In the genomic region with DNA sequence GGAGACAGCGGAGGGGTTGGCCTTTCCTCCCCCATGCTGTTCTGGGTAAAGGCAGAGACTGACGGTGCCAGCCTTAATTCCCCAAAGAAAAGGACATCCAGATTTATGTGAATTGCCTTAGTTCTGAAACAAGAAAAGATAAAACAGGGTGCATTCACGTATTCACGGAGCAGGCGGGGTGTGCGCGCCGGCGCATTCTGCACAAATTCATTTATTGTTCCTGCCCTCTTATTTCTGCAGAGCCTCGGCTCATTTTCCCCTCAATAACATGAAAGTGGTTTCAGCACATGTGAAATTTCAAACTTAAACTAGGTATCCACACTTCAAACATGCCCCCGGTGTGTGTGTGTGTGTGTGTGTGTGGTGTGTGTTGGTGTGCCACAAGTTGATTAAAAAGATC, we compare ENCODE assay signal across 17 mouse cellular contexts.
A peak's percentile ranks its signal among the peaks of the same experiment; 100 is the strongest.
DNase-seq lines count a peak whose midpoint lies in the region; ATAC-seq and TF ChIP-seq lines count a peak whose summit lies in the region.
"Had no signal": no experiment of that assay in that cellular context is flagged by ENCODE, and none has a peak within 500 bp of the region (broad histone marks: within the 10 kb centered on the region; RNA-seq: fewer than 3 reads in every experiment).

No protein-coding gene starts in this region.

- TF ChIP-seq POLR2A in lung, adult 2 months (IDR thresholded peaks at IDR 0.05; ENCODE audit: borderline replicate concordance, extremely low read depth, low read depth, low read length) = no peak

- no peak for TF ChIP-seq CTCF in lung, adult 2 months (IDR thresholded peaks at IDR 0.05; ENCODE audit: insufficient read depth, low read length)

- no peak for ATAC-seq in neural tube, embryonic 11.5 days (ENCODE audit: insufficient read depth, low FRiP score, low TSS enrichment)
- no peak for ATAC-seq in hindbrain, embryonic 15.5 days (ENCODE audit: low FRiP score, low read depth)
- no peak for ATAC-seq in midbrain, embryonic 11.5 days (ENCODE audit: low FRiP score)
- ATAC-seq in neural tube, embryonic 15.5 days (ENCODE audit: low FRiP score) = no peak

- no peak overlapping the region for H3K27ac ChIP-seq in neural tube, embryonic 11.5 days (ENCODE audit: low read depth, low read length)
- H3K27ac ChIP-seq in hindbrain, embryonic 15.5 days (replicated peaks) = no peak overlapping the region; the same call in 1 of the 2 replicates
- no peak overlapping the region for H3K27ac ChIP-seq in midbrain, embryonic 11.5 days (ENCODE audit: low read depth, low read length)
- H3K27ac ChIP-seq in neural tube, embryonic 15.5 days (replicated peaks) = no peak overlapping the region
- H3K27ac ChIP-seq: liver, embryonic 15.5 days; stomach, embryonic 15.5 days had no signal

- intact Hi-C loops in left cerebral cortex, postnatal 36 days (cut with DNase I) = no loop called here

- peak overlapping the region; percentile 22 for H3K4me2 ChIP-seq in neural tube, embryonic 11.5 days (ENCODE audit: low read depth)
- peak overlapping the region; percentile 50 for H3K4me2 ChIP-seq in hindbrain, embryonic 15.5 days
- peak overlapping the region; percentile 32 for H3K4me2 ChIP-seq in midbrain, embryonic 11.5 days
- H3K4me2 ChIP-seq in neural tube, embryonic 15.5 days = peak overlapping the region; percentile 54
- H3K4me2 ChIP-seq: heart, embryonic 11.5 days; liver, embryonic 15.5 days; stomach, embryonic 15.5 days had no signal

- H3K4me3 ChIP-seq in neural tube, embryonic 11.5 days (ENCODE audit: low read depth, low read length) = no peak overlapping the region
- H3K4me3 ChIP-seq in hindbrain, embryonic 15.5 days = no peak overlapping the region; the same call in 1 of the 2 replicates
- no peak overlapping the region for H3K4me3 ChIP-seq in midbrain, embryonic 11.5 days (ENCODE audit: low read depth, low read length)
- H3K4me3 ChIP-seq in neural tube, embryonic 15.5 days (replicated peaks) = peak overlapping the region; percentile 25
- H3K4me3 ChIP-seq in lung, adult 2 months (replicated peaks; ENCODE audit: extremely low read depth, low read depth, low read length) = no peak overlapping the region
- H3K4me3 ChIP-seq: liver, embryonic 15.5 days; stomach, embryonic 15.5 days had no signal

- no peaks in the 10 kb centered on the region for H3K9me3 ChIP-seq in neural tube, embryonic 11.5 days (ENCODE audit: control insufficient read depth, low read length)
- no peaks in the 10 kb centered on the region for H3K9me3 ChIP-seq in hindbrain, embryonic 15.5 days
- H3K9me3 ChIP-seq in midbrain, embryonic 11.5 days (ENCODE audit: control insufficient read depth, low read length) = no peaks in the 10 kb centered on the region
- no peaks in the 10 kb centered on the region for H3K9me3 ChIP-seq in neural tube, embryonic 15.5 days (replicated peaks)
- H3K9me3 ChIP-seq: liver, embryonic 15.5 days; stomach, embryonic 15.5 days had no signal

- H3K36me3 ChIP-seq in neural tube, embryonic 11.5 days (ENCODE audit: control insufficient read depth, insufficient read depth, low read length) = no peaks in the 10 kb centered on the region
- H3K36me3 ChIP-seq in hindbrain, embryonic 15.5 days = no peaks in the 10 kb centered on the region
- no peaks in the 10 kb centered on the region for H3K36me3 ChIP-seq in midbrain, embryonic 11.5 days (ENCODE audit: control insufficient read depth, insufficient read depth, low read length)
- H3K36me3 ChIP-seq in neural tube, embryonic 15.5 days = no peaks in the 10 kb centered on the region
- H3K36me3 ChIP-seq: liver, embryonic 15.5 days; stomach, embryonic 15.5 days had no signal

- no peak for DNase-seq in neural tube, embryonic 11.5 days (ENCODE audit: low spot score)
- DNase-seq in neural tube, embryonic 10.5 days (ENCODE audit: extremely low spot score, low spot score) = no peak
- no peak for DNase-seq in midbrain, embryonic 11.5 days (ENCODE audit: low spot score, missing footprints)
- no peak for DNase-seq in lung, adult 2 months
- DNase-seq in left cerebral cortex, postnatal 36 days (ENCODE audit: low spot score in 2 of 2) = no peak
- no peak for DNase-seq in thymus, postnatal 25 days
- DNase-seq: adrenal gland, adult 2 months; cerebellum, postnatal 10 days; heart, postnatal 36 days; kidney, adult 18-20 months; lung, postnatal 4 days; thymus, postnatal 36 days had no signal

- 37% methylated on average over 11 of the region's 11 CpGs for WGBS in neural tube, embryonic 11.5 days
- WGBS in hindbrain, embryonic 15.5 days = 29% methylated on average over 11 of the region's 11 CpGs
- WGBS in midbrain, embryonic 11.5 days = 39% methylated on average over 11 of the region's 11 CpGs
- WGBS in neural tube, embryonic 15.5 days = 18% methylated on average over 11 of the region's 11 CpGs
- 86% methylated on average over 11 of the region's 11 CpGs for WGBS in lung, adult 2 months

- no peaks in the 10 kb centered on the region for H3K27me3 ChIP-seq in neural tube, embryonic 11.5 days (ENCODE audit: control insufficient read depth, insufficient read depth, low read length)
- no peaks in the 10 kb centered on the region for H3K27me3 ChIP-seq in hindbrain, embryonic 15.5 days
- no peaks in the 10 kb centered on the region for H3K27me3 ChIP-seq in midbrain, embryonic 11.5 days (ENCODE audit: control insufficient read depth, insufficient read depth, low read length)
- H3K27me3 ChIP-seq in neural tube, embryonic 15.5 days (replicated peaks) = no peaks in the 10 kb centered on the region
- H3K27me3 ChIP-seq: liver, embryonic 15.5 days; stomach, embryonic 15.5 days had no signal

- H3K4me1 ChIP-seq in neural tube, embryonic 11.5 days (ENCODE audit: control insufficient read depth, insufficient read depth, low read length) = peaks cover 6% of the 10 kb centered on the region; the same call in 1 of the 2 replicates
- H3K4me1 ChIP-seq in hindbrain, embryonic 15.5 days (replicated peaks) = peaks cover 5% of the 10 kb centered on the region
- peaks cover 7% of the 10 kb centered on the region; the same call in 1 of the 2 replicates for H3K4me1 ChIP-seq in midbrain, embryonic 11.5 days (ENCODE audit: control insufficient read depth, insufficient read depth, low read length)
- H3K4me1 ChIP-seq in neural tube, embryonic 15.5 days = peaks cover 7% of the 10 kb centered on the region
- H3K4me1 ChIP-seq in lung, adult 2 months (ENCODE audit: control insufficient read depth, insufficient read depth, low read length) = no peaks in the 10 kb centered on the region
- H3K4me1 ChIP-seq: liver, embryonic 15.5 days; stomach, embryonic 15.5 days had no signal

- no peak overlapping the region; the same call in 1 of the 2 replicates for H3K9ac ChIP-seq in neural tube, embryonic 11.5 days (ENCODE audit: low read length)
- H3K9ac ChIP-seq in hindbrain, embryonic 15.5 days = no peak overlapping the region
- peak overlapping the region; percentile 25; the same call in 1 of the 2 replicates for H3K9ac ChIP-seq in midbrain, embryonic 11.5 days (ENCODE audit: low read length)
- H3K9ac ChIP-seq in neural tube, embryonic 15.5 days (replicated peaks) = no peak overlapping the region
- H3K9ac ChIP-seq: liver, embryonic 15.5 days; stomach, embryonic 15.5 days had no signal
